Mouse (Mus musculus) lung, postnatal 0 days (tissue): ENCODE data around the gene Cd9.

Source experiments
- CTCF ChIP-seq: IDR thresholded peaks from 2 replicates; pipeline ENCODE4 v1.5.1; 2016; ENCODE audit warnings: antibody characterized with exemption, mild to moderate bottlenecking
- EP300 ChIP-seq: IDR thresholded peaks from 2 replicates; pipeline ENCODE4 v1.6.1; 2016; ENCODE audit warnings: antibody characterized with exemption, mild to moderate bottlenecking, control low read depth

GRCm38 (mm10) chr6:125411661-125412060 lies 82.9 kb downstream of the Cd9 start:
- TF ChIP-seq CTCF (no peak), EP300 (no peak)
